ENCODE assay signal across 9 mouse cellular contexts in genomic region chr16:73471547-73471946, GRCm38 (mm10).
A peak's percentile ranks its signal among the peaks of the same experiment; 100 is the strongest.
DNase-seq lines count a peak whose midpoint lies in the region; ATAC-seq lines count a peak whose summit lies in the region.
"Had no signal": no experiment of that assay in that cellular context is flagged by ENCODE, and none has a peak within 500 bp of the region (broad histone marks: within the 10 kb centered on the region; RNA-seq: fewer than 3 reads in every experiment).

No protein-coding gene starts in this region.

- H3K27ac ChIP-seq in liver, embryonic 11.5 days (ENCODE audit: low read depth, low read length) = no peak overlapping the region
- H3K27ac ChIP-seq: layer of hippocampus, adult 2 months had no signal

- ATAC-seq in liver, embryonic 11.5 days (replicated peaks; ENCODE audit: low FRiP score) = no peak
- ATAC-seq in granulocyte monocyte progenitor cell, adult 5-6 weeks (replicated peaks; ENCODE audit: poor library complexity, severe bottlenecking) = no peak

- H3K4me3 ChIP-seq in liver, embryonic 11.5 days (ENCODE audit: low read depth, low read length) = no peak overlapping the region
- H3K4me3 ChIP-seq: layer of hippocampus, adult 2 months had no signal

- H3K9me3 ChIP-seq in liver, embryonic 11.5 days (ENCODE audit: control insufficient read depth, low read length) = no peaks in the 10 kb centered on the region

- H3K36me3 ChIP-seq in liver, embryonic 11.5 days (ENCODE audit: control insufficient read depth, insufficient read depth, low read length) = no peaks in the 10 kb centered on the region

- WGBS in liver, embryonic 11.5 days = 85% methylated on average over 5 of the region's 5 CpGs

- no peak overlapping the region for H3K4me2 ChIP-seq in liver, embryonic 11.5 days

- no peaks in the 10 kb centered on the region for H3K4me1 ChIP-seq in liver, embryonic 11.5 days (replicated peaks; ENCODE audit: control insufficient read depth, insufficient read depth, low read length)

- DNase-seq in cerebellum, postnatal 10 days = peak; percentile 88 to 91
- DNase-seq in cerebellum, adult 11-12 months = no peak
- peak; percentile 7 for DNase-seq in layer of hippocampus, adult 11-12 months (ENCODE audit: low spot score)
- DNase-seq in layer of hippocampus, adult 9-10 months (ENCODE audit: low spot score) = no peak
- peak; percentile 11 to 28 for DNase-seq in frontal cortex, postnatal 10 days (ENCODE audit: low spot score in 2 of 2)
- peak; percentile 34 for DNase-seq in lung, postnatal 25 days (ENCODE audit: low spot score)
- no peak for DNase-seq in liver, embryonic 11.5 days (ENCODE audit: low spot score)

- H3K9ac ChIP-seq in liver, embryonic 11.5 days (ENCODE audit: low read depth, low read length) = no peak overlapping the region

- no peaks in the 10 kb centered on the region for H3K27me3 ChIP-seq in liver, embryonic 11.5 days (replicated peaks; ENCODE audit: control insufficient read depth, insufficient read depth, low read length)

Comparison
In these comparisons a context has a peak if more than half of its experiments do, and no peak if none do; other contexts are left out.
1. DNase-seq: peak in cerebellum, postnatal 10 days (2 of 2), layer of hippocampus, adult 11-12 months (single experiment), frontal cortex, postnatal 10 days (2 of 2) and lung, postnatal 25 days (single experiment); none in cerebellum, adult 11-12 months (single experiment), layer of hippocampus, adult 9-10 months (single experiment) and liver, embryonic 11.5 days (single experiment).